Mouse (Mus musculus) bone marrow macrophage, adult 2 months (primary cell): Measurements from ENCODE around the gene Smyd4.

Source experiments
- CTCF ChIP-seq: IDR thresholded peaks from 2 replicates; pipeline ENCODE4 v1.5.1; 2012; ENCODE audit warnings: low read depth, mild to moderate bottlenecking, low read length, moderate library complexity
- POLR2A ChIP-seq: IDR thresholded peaks from 2 replicates; pipeline ENCODE4 v1.6.1; 2012; ENCODE audit warnings: mild to moderate bottlenecking, low read depth, low read length, borderline replicate concordance

GRCm38 (mm10) chr11:75403301-75404052, 55.2 kb downstream of the Smyd4 start:
- TF ChIP-seq POLR2A (no peak), CTCF (no peak)
